Mouse (Mus musculus) MEL (cell line): ENCODE results near the gene Olfr738. TPM values are rescaled to one million over a fixed set of nuclear protein-coding genes. Genes with fewer than 3 reads are reported as not detected.

Experiments
- DNase-seq: peaks from one replicate; pipeline ENCODE4 v3.0.0; 2011; ENCODE audit warnings: low read depth, low spot score
- H3K27ac ChIP-seq: 2 replicates; pipeline ENCODE4 v1.5.1; 2012; ENCODE audit warnings: low read depth, mild to moderate bottlenecking, control low read depth, low read length, moderate library complexity; ENCODE audit not compliant: control insufficient read depth
- H3K27me3 ChIP-seq, 2 experiments: fragments of 150-350 bp in 1 of 2; sonication (generic) in 1 of 2; 2 replicates each; pipeline ENCODE4 v1.6.1; 2012; ENCODE audit warnings: low read length in 2 of 2, mild to moderate bottlenecking in 2 of 2, improper control_type of control experiment in 1 of 2, moderate library complexity in 1 of 2; ENCODE audit not compliant: insufficient read depth in 2 of 2, control insufficient read depth in 1 of 2
- H3K36me3 ChIP-seq, 2 experiments: 2 replicates each; pipeline ENCODE4 v1.6.1; 2012 to 2014; ENCODE audit warnings: low read length in 2 of 2, improper control_type of control experiment in 1 of 2, inconsistent platforms in 1 of 2, mild to moderate bottlenecking in 1 of 2; ENCODE audit not compliant: insufficient read depth in 2 of 2, control insufficient read depth in 1 of 2
- H3K4me1 ChIP-seq, 2 experiments: fragments of 150-350 bp in 1 of 2; sonication (generic) in 1 of 2; 2 replicates each; pipeline ENCODE4 v1.6.1; 2012; ENCODE audit warnings: low read length in 2 of 2, improper control_type of control experiment in 1 of 2, mild to moderate bottlenecking in 1 of 2; ENCODE audit not compliant: insufficient read depth in 2 of 2, control insufficient read depth in 1 of 2
- H3K4me3 ChIP-seq, 2 experiments: fragments of 150-350 bp in 1 of 2; sonication (generic) in 1 of 2; 2 replicates each; pipeline ENCODE4 v1.5.1; 2012; ENCODE audit warnings: low read depth in 2 of 2, low read length in 2 of 2, mild to moderate bottlenecking in 2 of 2, moderate library complexity in 2 of 2, control low read depth in 1 of 2, improper control_type of control experiment in 1 of 2; ENCODE audit not compliant: control insufficient read depth in 1 of 2, insufficient read depth in 1 of 2
- H3K79me2 ChIP-seq: 2 replicates; pipeline ENCODE4 v1.6.1; 2012; ENCODE audit warnings: mild to moderate bottlenecking, low read length, moderate library complexity; ENCODE audit not compliant: control insufficient read depth, poor library complexity, insufficient read depth
- H3K9ac ChIP-seq: 2 replicates; pipeline ENCODE4 v1.6.1; 2012; ENCODE audit warnings: low read depth, mild to moderate bottlenecking, control low read depth, low read length, moderate library complexity; ENCODE audit not compliant: control insufficient read depth, poor library complexity, severe bottlenecking
- H3K9me3 ChIP-seq: fragments of 150-350 bp; sonication (generic); replicated peaks from 2 replicates; pipeline ENCODE4 v1.6.1; 2012; ENCODE audit warnings: mild to moderate bottlenecking, low read length, improper control_type of control experiment, moderate library complexity; ENCODE audit not compliant: insufficient read depth
- CHD1 ChIP-seq: IDR thresholded peaks from 2 replicates; pipeline ENCODE4 v1.6.1; 2012; ENCODE audit warnings: low read depth, mild to moderate bottlenecking, inconsistent platforms, low read length, improper control_type of control experiment
- CHD2 ChIP-seq: IDR thresholded peaks from 2 replicates; pipeline ENCODE4 v1.6.1; 2011; ENCODE audit warnings: low read length, improper control_type of control experiment
- CTCF ChIP-seq, 3 experiments: IDR thresholded peaks in 2 of 3; conservative IDR thresholded peaks in 1 of 3; 2 replicates each; pipeline ENCODE4 v1.5.1; 2011 to 2012; ENCODE audit warnings: low read length in 3 of 3, low read depth in 2 of 3, mild to moderate bottlenecking in 2 of 3, improper control_type of control experiment in 1 of 3, inconsistent platforms in 1 of 3, mixed read lengths in 1 of 3, moderate library complexity in 1 of 3; ENCODE audit not compliant: control insufficient read depth in 1 of 3, insufficient read depth in 1 of 3, poor library complexity in 1 of 3, severe bottlenecking in 1 of 3
- EP300 ChIP-seq, 2 experiments: IDR thresholded peaks; 2 replicates each; pipeline ENCODE4 v1.6.1; 2011; ENCODE audit warnings: improper control_type of control experiment in 2 of 2, low read length in 2 of 2, low read depth in 1 of 2, mild to moderate bottlenecking in 1 of 2
- GABPA ChIP-seq: IDR thresholded peaks from 2 replicates; pipeline ENCODE4 v1.6.1; 2012; ENCODE audit warnings: low read depth, mild to moderate bottlenecking, inconsistent platforms, low read length, improper control_type of control experiment, moderate library complexity
- JUND ChIP-seq: IDR thresholded peaks from 2 replicates; pipeline ENCODE4 v1.6.1; 2011; ENCODE audit warnings: low read depth, mild to moderate bottlenecking, improper control_type of control experiment, low read length
- MAX ChIP-seq: IDR thresholded peaks from 2 replicates; pipeline ENCODE4 v1.6.1; 2011; ENCODE audit warnings: low read length, improper control_type of control experiment
- MEF2A ChIP-seq: IDR thresholded peaks from 2 replicates; pipeline ENCODE4 v1.6.1; 2014; ENCODE audit warnings: low read depth, mild to moderate bottlenecking, inconsistent platforms, low read length, improper control_type of control experiment; ENCODE audit not compliant: poor library complexity, insufficient replicate concordance, severe bottlenecking; ENCODE audit errors: extremely low read depth
- MXI1 ChIP-seq: IDR thresholded peaks from 2 replicates; pipeline ENCODE4 v1.6.1; 2011; ENCODE audit warnings: mild to moderate bottlenecking, low read depth, low read length, improper control_type of control experiment
- MYB ChIP-seq: IDR thresholded peaks from 2 replicates; pipeline ENCODE4 v1.6.1; 2011; ENCODE audit warnings: mild to moderate bottlenecking, low read depth, low read length, improper control_type of control experiment
- POLR2A ChIP-seq, 2 experiments: IDR thresholded peaks; 2 replicates each; pipeline ENCODE4 v1.6.1; 2011 to 2012; ENCODE audit warnings: low read length in 2 of 2, mild to moderate bottlenecking in 2 of 2, control low read depth in 1 of 2, improper control_type of control experiment in 1 of 2, low read depth in 1 of 2, moderate library complexity in 1 of 2; ENCODE audit not compliant: control insufficient read depth in 1 of 2, insufficient read depth in 1 of 2, poor library complexity in 1 of 2
- POLR2AphosphoS2 ChIP-seq: IDR thresholded peaks from 2 replicates; pipeline ENCODE4 v1.6.1; 2011; ENCODE audit warnings: low read length, improper control_type of control experiment
- RAD21 ChIP-seq: IDR thresholded peaks from 2 replicates; pipeline ENCODE4 v1.6.1; 2011; ENCODE audit warnings: mild to moderate bottlenecking, low read depth, low read length, improper control_type of control experiment
- TBP ChIP-seq: IDR thresholded peaks from 2 replicates; pipeline ENCODE4 v1.8.0; 2011; ENCODE audit warnings: low read depth, low read length, improper control_type of control experiment
- UBTF ChIP-seq: IDR thresholded peaks from 2 replicates; pipeline ENCODE4 v1.6.1; 2012; ENCODE audit warnings: low read depth, mild to moderate bottlenecking, inconsistent platforms, low read length, improper control_type of control experiment, moderate library complexity, borderline replicate concordance; ENCODE audit not compliant: insufficient read depth
- USF2 ChIP-seq, 2 experiments: IDR thresholded peaks; 2 replicates each; pipeline ENCODE4 v1.6.1; 2011 to 2012; ENCODE audit warnings: improper control_type of control experiment in 2 of 2, low read length in 2 of 2, borderline replicate concordance in 1 of 2, inconsistent platforms in 1 of 2, low read depth in 1 of 2, mild to moderate bottlenecking in 1 of 2; ENCODE audit not compliant: insufficient read depth in 1 of 2
- ZKSCAN1 ChIP-seq: IDR thresholded peaks from 2 replicates; pipeline ENCODE4 v1.6.1; 2012; ENCODE audit warnings: low read depth, mild to moderate bottlenecking, inconsistent platforms, low read length, improper control_type of control experiment, moderate library complexity
- ZMIZ1 ChIP-seq: IDR thresholded peaks from 2 replicates; pipeline ENCODE4 v1.6.1; 2012; ENCODE audit warnings: low read depth, mild to moderate bottlenecking, inconsistent platforms, low read length, improper control_type of control experiment, moderate library complexity
- ZNF384 ChIP-seq: IDR thresholded peaks from 2 replicates; pipeline ENCODE4 v1.6.1; 2012; ENCODE audit warnings: low read depth, mild to moderate bottlenecking, inconsistent platforms, low read length, improper control_type of control experiment
- polyA plus RNA-seq, 2 experiments: library from polyadenylated mRNA; stranded (reverse) in 1 of 2; unstranded in 1 of 2; fragments of >175 nt in 1 of 2; fragments of >200 nt in 1 of 2; gene quantifications; 2 replicates each; pipeline versions ENCODE4 v1.2.1 to v1.2.4; 2012; ENCODE audit warnings: low replicate concordance in 2 of 2, low read depth in 1 of 2; ENCODE audit not compliant: insufficient read length in 2 of 2, insufficient read depth in 1 of 2, missing spikeins in 1 of 2
- total RNA-seq: library from RNA; depleted of rRNA; stranded (reverse); fragments of 300-350 nt; gene quantifications from 2 replicates; pipeline ENCODE4 v1.2.3, GENCODE M21; 2012

The Olfr738 gene
- total and polyA plus RNA-seq, 3 experiments = not detected

DNA sequence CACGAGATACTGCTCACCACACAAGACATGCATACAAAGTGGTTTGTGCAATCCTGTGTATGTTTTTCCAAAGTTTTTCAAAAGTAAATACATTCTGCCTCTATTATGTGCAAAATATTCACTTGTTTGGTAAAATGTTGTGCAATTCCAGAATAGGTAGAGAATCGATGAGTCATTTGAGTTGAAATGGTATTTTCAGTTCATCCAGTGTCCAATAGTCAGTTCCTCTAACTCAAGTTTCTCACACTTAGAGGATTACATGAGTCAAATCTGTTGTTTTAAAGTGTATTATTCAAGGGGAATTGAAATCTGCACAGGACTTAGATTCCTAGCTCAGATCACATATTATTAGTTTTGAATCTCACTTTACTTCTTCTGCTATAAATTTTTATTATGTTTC, 43.8 kb upstream of the Olfr738 start:
- DNase-seq = no peak
- Histone ChIP-seq H3K79me2 (no peaks in the 10 kb centered on the region), H3K27me3 (no peaks in the 10 kb centered on the region)
- no peak for TF ChIP-seq POLR2A (IDR thresholded peaks at IDR 0.05; ENCODE audit: control insufficient read depth in 1 of 2, insufficient read depth in 1 of 2, low read depth in 1 of 2, low read length in 2 of 2, poor library complexity in 1 of 2)
- no peak for TF ChIP-seq ZMIZ1
- TF ChIP-seq USF2 (IDR thresholded peaks at IDR 0.05; ENCODE audit: borderline replicate concordance in 1 of 2, insufficient read depth in 1 of 2, low read depth in 1 of 2, low read length in 2 of 2) = no peak
- TF ChIP-seq MYB = no peak
- no peak for TF ChIP-seq MXI1
- TF ChIP-seq, all 39 proteins: peak for 0
- Histone ChIP-seq H3K9ac (no peak overlapping the region), H3K36me3 (no peaks in the 10 kb centered on the region), H3K4me3 (no peak overlapping the region), H3K4me1 (no peaks in the 10 kb centered on the region), H3K9me3 (no peaks in the 10 kb centered on the region), H3K27ac (no peak overlapping the region)

DNA sequence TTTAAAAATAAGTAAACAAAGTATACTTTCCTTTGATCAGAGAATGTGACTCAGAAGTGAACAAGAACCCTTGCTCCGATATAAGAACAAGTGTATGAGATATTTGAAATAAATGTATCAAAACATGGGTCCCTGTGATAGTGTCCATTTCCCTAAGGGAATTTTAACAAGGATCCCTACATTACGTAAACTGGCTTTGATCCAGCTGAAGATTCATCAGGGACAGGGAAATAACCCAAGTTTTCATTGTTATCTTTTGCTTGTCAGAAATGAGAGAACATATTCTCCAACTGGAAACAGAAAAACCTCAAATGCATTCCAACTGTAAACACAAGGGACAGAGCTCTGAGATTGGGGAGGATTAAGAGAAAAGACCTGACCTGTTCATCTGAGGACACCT, 26.5 kb upstream of the Olfr738 start, which contains the start of gene Olfr736:
TSS of gene Olfr736 (plus strand) at position 301 of the 400 bp plus-strand sequence.
- H3K4me1 ChIP-seq = no peaks in the 10 kb centered on the region
- H3K27ac ChIP-seq = no peak within 1 kb of the TSS
- no peak for DNase-seq
- H3K36me3 ChIP-seq = no peaks in the 10 kb centered on the region
- no peaks in the 10 kb centered on the region for H3K27me3 ChIP-seq
- no peak within 1 kb of the TSS for H3K9ac ChIP-seq
- TF ChIP-seq ZKSCAN1 = no peak
- no peak for TF ChIP-seq ZNF384
- no peak for TF ChIP-seq RAD21
- TF ChIP-seq POLR2AphosphoS2 = no peak
- no peaks in the 10 kb centered on the region for H3K9me3 ChIP-seq
- no peak within 1 kb of the TSS for H3K4me3 ChIP-seq
- H3K79me2 ChIP-seq = no peaks in the 10 kb centered on the region

DNA sequence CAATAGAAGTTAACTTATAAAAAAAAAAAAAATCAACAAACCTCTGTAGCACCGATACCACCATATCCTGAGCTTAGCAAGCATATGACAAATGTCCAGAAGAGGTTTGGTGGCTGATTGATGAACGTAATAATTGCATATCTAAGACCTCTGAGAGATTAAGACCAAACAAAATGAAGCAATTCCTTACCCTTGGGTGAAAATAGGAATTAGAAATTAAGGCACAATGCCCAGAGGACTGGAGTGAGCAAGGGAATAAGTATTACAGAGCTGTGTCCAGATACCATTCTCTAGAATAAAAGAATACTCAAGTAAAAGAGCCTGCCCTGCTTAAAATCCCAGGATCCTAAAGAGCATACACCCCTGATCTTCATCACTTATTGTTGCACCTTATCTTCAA, 11.0 kb downstream of the Olfr738 start, which contains the start of gene Olfr739:
TSS of gene Olfr739 (plus strand) at position 301 of the 400 bp plus-strand sequence.
- Histone ChIP-seq H3K4me3 (no peak within 1 kb of the TSS), H3K27me3 (no peaks in the 10 kb centered on the region), H3K9ac (no peak within 1 kb of the TSS), H3K27ac (no peak within 1 kb of the TSS), H3K4me1 (no peaks in the 10 kb centered on the region), H3K9me3 (no peaks in the 10 kb centered on the region), H3K79me2 (no peaks in the 10 kb centered on the region), H3K36me3 (no peaks in the 10 kb centered on the region)
- TF ChIP-seq JUND (no peak), UBTF (no peak), CHD2 (no peak), MYB (no peak), GABPA (no peak), CTCF (IDR thresholded peaks at IDR 0.05 in 2 of 3, conservative IDR thresholded peaks at IDR 0.05 in 1 of 3; ENCODE audit: control insufficient read depth in 1 of 3, insufficient read depth in 1 of 3, low read depth in 2 of 3, low read length in 3 of 3, poor library complexity in 1 of 3, severe bottlenecking in 1 of 3) (no peak), MAX (no peak), USF2 (IDR thresholded peaks at IDR 0.05; ENCODE audit: borderline replicate concordance in 1 of 2, insufficient read depth in 1 of 2, low read depth in 1 of 2, low read length in 2 of 2) (no peak), RAD21 (no peak), TBP (no peak), CHD1 (no peak), EP300 (IDR thresholded peaks at IDR 0.05; ENCODE audit: low read depth in 1 of 2, low read length in 2 of 2) (no peak), MEF2A (no peak)
- no peak for DNase-seq
